Mouse (Mus musculus) liver, embryonic 16.5 days (tissue): ENCODE data around the gene Sptlc2. TPM values are rescaled to one million over a fixed set of nuclear protein-coding genes. Genes with fewer than 3 reads are reported as not detected.

Experiments used
- ATAC-seq: fragments of 200-750 bp; cut with Nextera tagmentation; 2 replicates; pipeline ENCODE4 v1.8.0; 2017; ENCODE audit warnings: low read depth, mild to moderate bottlenecking, moderate number of reproducible peaks, moderate library complexity
- H3K27ac ChIP-seq: fragments of 300-500 bp; sonication (generic); 2 replicates; pipeline ENCODE4 v1.5.1; 2014; ENCODE audit warnings: mild to moderate bottlenecking, low read length
- H3K27me3 ChIP-seq: fragments of 300-500 bp; sonication (generic); 2 replicates; pipeline ENCODE4 v1.6.1; 2014; ENCODE audit warnings: low read depth, low read length, mixed read lengths; ENCODE audit not compliant: control insufficient read depth, insufficient read depth
- H3K36me3 ChIP-seq: fragments of 300-500 bp; sonication (generic); 2 replicates; pipeline ENCODE4 v1.6.1; 2014; ENCODE audit warnings: mild to moderate bottlenecking; ENCODE audit not compliant: control insufficient read depth, insufficient read depth
- H3K4me1 ChIP-seq: fragments of 300-500 bp; sonication (generic); 2 replicates; pipeline ENCODE4 v1.6.1; 2014; ENCODE audit warnings: low read depth, low read length, mixed read lengths; ENCODE audit not compliant: control insufficient read depth
- H3K4me2 ChIP-seq: fragments of 300-500 bp; sonication (generic); 2 replicates; pipeline ENCODE4 v1.6.1; 2014; ENCODE audit warnings: low read depth, low read length, mixed read lengths
- H3K4me3 ChIP-seq: fragments of 300-500 bp; sonication (generic); 2 replicates; pipeline ENCODE4 v1.5.1; 2014; ENCODE audit warnings: low read depth, mild to moderate bottlenecking, low read length
- H3K9ac ChIP-seq: fragments of 300-500 bp; sonication (generic); 2 replicates; pipeline ENCODE4 v1.6.1; 2014; ENCODE audit warnings: low read depth, low read length
- H3K9me3 ChIP-seq: fragments of 300-500 bp; sonication (generic); replicated peaks from 2 replicates; pipeline ENCODE4 v1.6.1; 2016; ENCODE audit warnings: low read length; ENCODE audit not compliant: control insufficient read depth
- WGBS: fragments of 180-500 bp; shearing (Covaris S2); extraction: QIAGEN DNeasy Blood & Tissue Kit; methylation state at CpG from one replicate; pipeline ENCODE4 v1.1.7; 2014; ENCODE audit not compliant: insufficient replicate concordance; 5-methylcytosine and 5-hydroxymethylcytosine counted together
- polyA plus RNA-seq: library from polyadenylated mRNA; unstranded; fragments of >200 nt; fragmentation: Nextera tagmentation; extraction: Ambion mirVana; gene quantifications from 2 replicates; pipeline ENCODE4 v1.2.1, GENCODE M21; 2015

Sptlc2 gene
- polyA plus RNA-seq, 1 experiment from 2014 or later, result 28.1 TPM

GRCm38 (mm10) chr12:87387171-87388121 lies 709 bp downstream of the Sptlc2 start:
- Histone ChIP-seq H3K4me3 (peak overlapping the region; percentile 76), H3K27me3 (no peaks in the 10 kb centered on the region), H3K9ac (peak overlapping the region; percentile 85), H3K4me2 (peak overlapping the region; percentile 99), H3K27ac (peak overlapping the region; percentile 61), H3K9me3 (no peaks in the 10 kb centered on the region), H3K36me3 (no peaks in the 10 kb centered on the region), H3K4me1 (peaks cover 13% of the 10 kb centered on the region)
- peak; percentile 17 for ATAC-seq
- 0% methylated on average over 63 of the region's 65 CpGs for WGBS

GRCm38 (mm10) chr12:87385051-87385450 lies 3.1 kb downstream of the Sptlc2 start:
- Histone ChIP-seq H3K9ac (no peak overlapping the region), H3K36me3 (no peaks in the 10 kb centered on the region), H3K27me3 (no peaks in the 10 kb centered on the region), H3K9me3 (no peaks in the 10 kb centered on the region), H3K4me2 (no peak overlapping the region), H3K4me1 (peaks cover 26% of the 10 kb centered on the region), H3K4me3 (no peak overlapping the region), H3K27ac (no peak overlapping the region)
- no peak for ATAC-seq
- 60% methylated on average over 3 of the region's 3 CpGs for WGBS

- Histone ChIP-seq H3K4me3 (no peak overlapping the region), H3K9me3 (no peaks in the 10 kb centered on the region), H3K4me1 (peaks cover 19% of the 10 kb centered on the region), H3K9ac (no peak overlapping the region), H3K36me3 (no peaks in the 10 kb centered on the region), H3K27me3 (no peaks in the 10 kb centered on the region), H3K4me2 (no peak overlapping the region), H3K27ac (no peak overlapping the region)
- 18% methylated on average over 2 of the region's 2 CpGs for WGBS
- 0 out of 2 replicates have a peak, but pooled peaks have one; percentile 7 for ATAC-seq
These were observed 6.8 kb downstream of the Sptlc2 start for GRCm38 (mm10) chr12:87381380-87381682.

- Histone ChIP-seq H3K36me3 (no peaks in the 10 kb centered on the region), H3K4me1 (peaks cover 15% of the 10 kb centered on the region), H3K9me3 (no peaks in the 10 kb centered on the region), H3K9ac (no peak overlapping the region), H3K4me3 (no peak overlapping the region), H3K4me2 (no peak overlapping the region), H3K27ac (no peak overlapping the region), H3K27me3 (no peaks in the 10 kb centered on the region)
- 33% methylated on average over 10 of the region's 10 CpGs for WGBS
- ATAC-seq, result 0 out of 2 replicates have a peak, but pooled peaks have one; percentile 27
These were observed 7.4 kb downstream of the Sptlc2 start for GRCm38 (mm10) chr12:87380586-87381379.

GRCm38 (mm10) chr12:87379496-87379895 lies 8.7 kb downstream of the Sptlc2 start:
- no peak overlapping the region for H3K9ac ChIP-seq
- no peak overlapping the region for H3K4me2 ChIP-seq
- no peaks in the 10 kb centered on the region for H3K9me3 ChIP-seq
- no peak overlapping the region for H3K27ac ChIP-seq
- H3K36me3 ChIP-seq, result no peaks in the 10 kb centered on the region
- ATAC-seq, result no peak
- 49% methylated on average over 2 of the region's 2 CpGs for WGBS
- peaks cover 15% of the 10 kb centered on the region for H3K4me1 ChIP-seq
- no peak overlapping the region for H3K4me3 ChIP-seq
- no peaks in the 10 kb centered on the region for H3K27me3 ChIP-seq

DNA sequence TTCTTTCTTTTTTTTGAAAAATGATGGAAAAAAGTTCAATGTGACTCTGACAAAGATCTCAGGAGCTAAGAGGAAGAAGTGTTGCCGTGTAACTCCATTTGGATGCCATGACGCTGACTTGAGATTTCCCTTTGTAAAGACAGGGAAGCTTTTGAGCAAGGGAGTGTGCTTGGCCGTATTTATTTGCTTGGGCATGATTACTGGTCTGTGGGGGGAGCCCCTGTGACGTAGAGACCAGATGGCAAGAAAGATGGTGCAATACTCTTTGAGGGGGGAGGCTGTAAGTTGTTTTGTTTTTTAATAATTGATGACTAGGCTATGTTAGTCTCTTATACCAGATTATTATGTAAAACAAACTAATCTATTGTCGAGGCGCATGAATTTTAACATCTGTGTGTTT lies 14.0 kb downstream of the Sptlc2 start:
- 70% methylated on average over 6 of the region's 6 CpGs for WGBS
- Histone ChIP-seq H3K27me3 (no peaks in the 10 kb centered on the region), H3K36me3 (no peaks in the 10 kb centered on the region), H3K4me1 (no peaks in the 10 kb centered on the region), H3K4me2 (no peak overlapping the region), H3K27ac (no peak overlapping the region), H3K4me3 (no peak overlapping the region), H3K9ac (no peak overlapping the region), H3K9me3 (no peaks in the 10 kb centered on the region)
- no peak for ATAC-seq

DNA sequence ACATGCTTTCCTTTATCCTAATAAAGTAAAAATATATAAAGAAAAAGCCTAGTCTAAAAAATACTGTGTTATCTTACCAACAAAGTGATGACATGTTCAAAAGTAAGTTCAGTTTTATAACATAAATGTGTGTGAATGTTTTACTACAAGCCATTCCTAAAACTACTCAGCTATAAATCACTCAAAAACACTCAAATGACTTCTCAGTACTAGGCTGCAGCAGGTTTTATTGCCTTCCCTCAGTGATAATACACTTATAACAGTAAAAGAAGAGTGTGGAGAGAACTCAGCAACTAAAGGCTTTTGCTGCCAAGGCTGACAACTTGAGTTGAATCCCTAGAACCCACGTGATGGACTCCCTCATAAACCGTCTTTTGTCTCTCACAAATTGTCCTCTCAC lies 18.8 kb downstream of the Sptlc2 start:
- Histone ChIP-seq H3K27me3 (no peaks in the 10 kb centered on the region), H3K9ac (no peak overlapping the region), H3K4me3 (no peak overlapping the region), H3K9me3 (no peaks in the 10 kb centered on the region), H3K27ac (no peak overlapping the region), H3K36me3 (no peaks in the 10 kb centered on the region), H3K4me2 (no peak overlapping the region), H3K4me1 (no peaks in the 10 kb centered on the region)
- 56% methylated on average over 2 of the region's 2 CpGs for WGBS
- ATAC-seq, result no peak

GRCm38 (mm10) chr12:87368092-87368491 lies 20.1 kb downstream of the Sptlc2 start:
- Histone ChIP-seq H3K9me3 (no peaks in the 10 kb centered on the region), H3K4me1 (no peaks in the 10 kb centered on the region), H3K4me3 (no peak overlapping the region), H3K27ac (no peak overlapping the region), H3K27me3 (no peaks in the 10 kb centered on the region), H3K4me2 (no peak overlapping the region), H3K36me3 (no peaks in the 10 kb centered on the region), H3K9ac (no peak overlapping the region)
- no peak for ATAC-seq

- H3K4me3 ChIP-seq, result no peak overlapping the region
- ATAC-seq, result no peak
- 79% methylated on average over 9 of the region's 9 CpGs for WGBS
- H3K9ac ChIP-seq, result no peak overlapping the region
- H3K9me3 ChIP-seq, result no peaks in the 10 kb centered on the region
- no peaks in the 10 kb centered on the region for H3K4me1 ChIP-seq
- H3K27ac ChIP-seq, result no peak overlapping the region
- no peak overlapping the region for H3K4me2 ChIP-seq
- no peaks in the 10 kb centered on the region for H3K36me3 ChIP-seq
- H3K27me3 ChIP-seq, result no peaks in the 10 kb centered on the region
These were observed 22.5 kb downstream of the Sptlc2 start for GRCm38 (mm10) chr12:87365676-87366075.
